Mouse (Mus musculus) adrenal gland, postnatal 25 days (tissue): ENCODE measurements at regions not wholly inside any gene's neighbourhood (a gene's known extent, or its start where the extent isn't known, plus 50 kb on each side); places are given as distances from the start of the nearest gene placed in this dataset.

Experiments
- DNase-seq: peaks from one replicate; pipeline ENCODE4 v3.0.0; 2021; ENCODE audit warnings: mixed read lengths

- no peak for DNase-seq
These were observed 158.6 kb downstream of the Chic2 start for GRCm38 (mm10) chr5:74885958-74886357.

DNA sequence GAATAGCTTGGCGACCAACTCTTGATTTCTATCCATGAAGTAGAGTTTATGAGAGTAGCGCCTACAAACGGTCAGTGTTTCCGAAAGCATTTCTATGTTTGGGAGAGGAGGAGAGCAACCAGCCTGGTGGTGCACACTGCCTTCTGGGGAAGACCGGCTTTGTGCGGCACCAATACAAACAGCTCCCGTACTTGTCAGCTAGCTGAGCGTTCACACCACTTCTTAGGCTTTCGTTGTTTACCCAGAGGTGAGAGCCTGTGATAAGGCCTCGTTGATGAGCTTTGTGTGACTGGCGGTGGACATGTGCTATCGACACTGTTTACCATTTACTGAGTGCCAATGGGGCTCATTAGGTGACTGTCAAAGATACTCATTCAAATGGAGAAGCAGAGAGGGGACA is 162.0 kb downstream of the Chic2 start:
- DNase-seq: no peak

- DNase-seq: no peak
These were observed 163.8 kb downstream of the Chic2 start for GRCm38 (mm10) chr5:74880669-74881226.

DNA sequence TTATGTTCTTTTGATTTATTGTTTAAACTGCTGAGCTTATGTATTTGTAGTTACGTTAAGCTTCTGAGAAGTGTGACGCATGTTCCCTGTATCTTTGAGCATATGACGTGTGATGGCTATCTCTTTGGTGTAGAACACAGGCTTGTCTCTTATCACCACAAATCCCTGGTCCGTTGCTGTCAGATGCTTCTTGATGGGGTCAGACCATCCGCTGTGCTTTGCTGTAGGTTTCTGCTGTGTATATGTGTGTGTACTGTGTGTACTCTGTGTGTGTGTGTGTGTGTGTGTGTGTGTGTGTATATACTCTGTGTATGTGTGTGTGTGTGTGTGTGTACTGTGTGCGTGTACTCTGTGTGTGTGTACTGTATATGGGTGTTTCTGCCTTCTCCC is 164.5 kb downstream of the Chic2 start:
- DNase-seq: no peak

DNA sequence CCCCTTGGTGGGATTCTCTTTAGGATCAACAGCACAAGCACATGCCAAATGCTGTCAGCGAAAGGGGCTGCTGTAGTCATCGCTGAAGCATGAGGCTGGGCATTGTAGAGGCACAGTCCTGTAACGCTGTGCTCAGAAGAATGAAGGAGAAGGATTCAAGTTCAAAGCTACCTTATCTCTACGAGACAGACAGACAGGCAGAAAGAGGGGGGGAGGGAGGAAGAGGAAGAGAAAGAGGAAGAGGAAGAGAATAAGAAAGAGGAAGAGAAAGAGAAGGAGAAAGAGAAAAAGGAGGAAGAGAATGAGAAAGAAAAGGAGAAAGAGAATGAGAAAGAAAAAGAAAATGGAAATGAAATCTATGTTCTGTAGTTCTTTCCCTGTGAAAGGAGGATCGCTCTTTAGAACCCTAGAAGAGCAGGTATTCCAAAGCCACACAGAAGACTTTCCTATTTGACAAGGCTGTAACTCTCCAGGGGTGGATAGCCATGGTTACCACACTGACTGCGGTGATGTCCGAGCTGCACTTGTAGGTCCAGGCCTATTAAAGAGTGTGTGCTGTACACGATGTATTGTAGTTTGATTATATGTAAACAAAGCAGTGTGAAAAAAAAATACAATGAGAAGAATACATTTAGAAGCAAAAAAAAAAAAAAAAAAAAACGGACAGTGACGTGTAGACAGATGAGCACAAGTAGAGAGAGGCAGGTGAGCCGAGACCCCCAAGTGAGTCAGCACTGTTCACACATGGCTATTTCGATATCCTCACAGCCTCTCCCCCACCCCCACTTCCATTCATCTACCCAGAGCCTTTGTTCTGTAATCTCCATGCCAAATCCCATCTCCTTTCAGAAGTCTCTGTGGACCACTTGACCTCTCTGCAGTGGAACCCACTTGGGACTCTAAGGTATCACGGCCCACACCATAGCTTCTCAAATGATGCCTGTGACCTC is 165.2 kb downstream of the Chic2 start:
- DNase-seq: no peak

- no peak for DNase-seq
These were observed 167.0 kb downstream of the Chic2 start for GRCm38 (mm10) chr5:74877595-74877994.

GRCm38 (mm10) chr5:74877185-74877584 is 167.4 kb downstream of the Chic2 start:
- no peak for DNase-seq

DNA sequence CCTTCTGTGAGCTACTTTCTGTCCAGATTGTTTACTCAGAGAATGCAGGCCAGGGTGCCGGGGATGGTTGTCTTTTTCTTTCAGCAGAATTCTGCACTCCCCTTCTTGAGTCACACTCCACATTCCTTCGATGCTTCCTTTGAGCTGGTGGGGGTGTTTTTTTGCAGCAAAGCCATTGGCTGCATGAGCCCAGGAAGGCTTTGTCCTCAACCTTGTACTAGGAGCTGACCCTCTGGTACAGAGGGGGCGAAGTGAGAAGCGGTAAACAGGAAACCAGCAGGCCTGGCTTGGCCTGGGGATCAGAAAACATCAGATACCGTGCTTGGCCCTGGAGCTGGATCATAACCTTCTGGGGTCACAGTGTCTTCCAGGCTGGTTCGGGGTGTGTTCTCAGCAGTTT is 169.9 kb downstream of the Chic2 start:
- no peak for DNase-seq

DNA sequence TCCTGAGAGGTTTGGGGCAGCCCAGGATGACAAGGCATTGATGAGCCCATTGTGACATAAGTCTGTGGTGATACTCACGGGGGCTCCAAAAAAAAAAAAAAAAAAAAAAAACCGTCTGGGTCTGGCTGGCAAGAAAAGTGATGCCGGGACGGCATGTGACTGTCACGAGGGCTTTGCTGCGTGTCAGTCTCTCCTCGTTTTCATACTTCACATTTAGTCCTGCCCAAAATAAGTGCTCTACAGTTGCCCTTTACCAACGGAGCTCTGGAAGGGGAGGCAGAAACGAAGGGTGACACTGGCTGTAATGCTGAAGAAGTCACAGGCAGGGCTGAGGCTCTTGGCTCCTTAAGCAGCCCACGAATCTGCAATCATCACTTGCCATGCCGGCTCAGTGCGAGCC is 167.9 kb upstream of the Lnx1 start:
- DNase-seq: no peak

DNA sequence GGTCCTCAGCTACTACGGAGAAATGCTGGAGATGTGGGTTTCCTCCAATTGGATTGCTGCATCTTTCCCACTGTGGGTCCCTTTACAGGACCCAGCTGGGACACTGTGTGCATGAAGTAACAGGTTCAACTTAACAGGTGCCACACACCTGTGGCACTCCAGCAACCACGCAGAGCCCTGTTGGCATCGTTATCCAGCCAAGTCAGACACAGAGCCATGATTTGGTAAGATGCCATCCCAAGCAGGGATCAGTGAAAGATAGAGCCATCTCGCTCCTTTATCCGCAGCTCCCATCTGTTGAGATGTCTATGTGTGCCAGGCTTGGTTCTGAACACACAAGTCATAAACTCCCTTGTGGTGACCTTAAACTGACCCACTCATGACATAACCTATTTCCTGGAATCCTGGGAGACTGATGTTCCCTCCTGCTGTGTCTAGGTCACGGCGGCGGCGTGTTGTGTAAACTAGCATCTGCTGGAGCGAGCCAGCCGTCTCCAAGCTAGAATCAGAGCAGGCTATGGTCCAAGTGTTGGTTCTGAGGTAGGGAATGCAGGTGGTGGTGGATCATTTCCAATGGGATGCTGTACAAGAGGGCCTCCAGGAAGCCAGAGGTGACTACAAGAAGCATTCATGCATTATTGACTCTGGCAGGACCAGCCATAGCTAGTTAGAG is 164.5 kb upstream of the Lnx1 start:
- DNase-seq: no peak

DNA sequence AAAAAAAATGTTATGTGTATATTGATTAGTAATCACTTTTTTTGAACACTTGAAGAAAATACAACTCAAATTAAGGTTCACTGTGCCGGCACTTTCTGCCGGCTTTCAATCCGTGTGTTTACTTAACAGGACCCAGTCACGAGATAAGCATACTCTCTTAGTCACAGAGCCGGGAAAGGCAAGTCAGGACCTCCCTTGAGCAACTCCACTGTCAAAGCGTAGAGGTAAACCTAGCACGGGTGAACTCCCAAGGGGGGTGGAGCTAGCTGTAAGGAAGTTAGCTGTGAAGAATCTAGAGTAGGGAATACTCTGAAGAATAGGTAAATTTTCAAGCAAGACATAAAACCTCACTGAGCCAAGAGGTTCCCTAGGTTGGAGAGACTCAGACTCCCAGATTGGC is 164.0 kb upstream of the Lnx1 start:
- DNase-seq: no peak

DNA sequence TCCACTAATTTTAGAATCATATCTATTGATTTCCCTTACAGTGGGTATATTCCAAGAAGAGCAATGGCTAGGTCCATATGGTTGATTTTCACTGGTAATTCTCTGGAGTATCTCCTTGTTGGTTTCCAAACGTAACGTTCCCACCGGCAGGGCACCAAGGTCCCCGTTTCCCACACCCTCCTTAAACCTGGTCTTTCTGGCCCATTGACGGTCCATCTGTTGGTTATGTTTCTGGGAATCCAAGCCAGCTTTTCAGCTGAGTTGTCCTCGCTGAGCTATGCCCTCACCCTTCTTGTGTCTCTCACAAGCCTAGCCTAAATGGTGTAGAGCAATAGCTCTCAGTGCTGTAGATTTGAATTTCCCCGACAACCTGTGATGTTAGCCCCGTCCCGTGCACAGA is 162.7 kb upstream of the Lnx1 start:
- no peak for DNase-seq

DNA sequence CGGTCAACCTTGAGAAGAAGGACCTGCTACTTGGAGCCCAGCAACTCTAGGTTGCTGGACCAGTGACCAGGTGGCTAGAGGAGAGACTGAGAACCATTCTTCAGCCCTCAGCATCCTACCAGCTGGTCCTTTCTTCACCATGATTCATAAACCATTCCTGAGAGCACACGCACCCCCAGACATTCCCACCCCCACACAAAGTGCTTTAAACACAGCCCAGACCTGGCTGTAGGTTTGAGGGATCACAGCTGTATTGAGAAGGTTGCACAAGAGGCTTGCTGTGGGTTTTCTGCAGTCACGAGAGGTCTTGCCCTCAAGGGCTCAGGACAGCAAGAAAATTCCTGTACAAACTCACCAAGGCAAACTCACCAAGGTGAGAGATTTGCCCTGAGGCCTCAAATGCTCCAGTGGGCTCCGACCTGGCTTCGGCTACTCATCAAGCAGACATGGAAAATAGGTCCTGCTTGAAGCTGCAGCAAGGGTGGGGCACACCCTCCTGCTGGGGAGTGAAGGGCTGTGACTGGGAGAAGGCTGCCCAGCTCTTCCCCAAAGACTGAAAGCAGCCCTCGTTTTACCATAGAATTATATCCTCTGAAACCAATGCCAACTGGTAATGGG is 161.9 kb upstream of the Lnx1 start:
- DNase-seq: no peak

- no peak for DNase-seq
These were observed 158.6 kb upstream of the Lnx1 start for GRCm38 (mm10) chr5:74861297-74861696.

- no peak for DNase-seq
These were observed 155.1 kb upstream of the Lnx1 start for GRCm38 (mm10) chr5:74857861-74858260.

DNA sequence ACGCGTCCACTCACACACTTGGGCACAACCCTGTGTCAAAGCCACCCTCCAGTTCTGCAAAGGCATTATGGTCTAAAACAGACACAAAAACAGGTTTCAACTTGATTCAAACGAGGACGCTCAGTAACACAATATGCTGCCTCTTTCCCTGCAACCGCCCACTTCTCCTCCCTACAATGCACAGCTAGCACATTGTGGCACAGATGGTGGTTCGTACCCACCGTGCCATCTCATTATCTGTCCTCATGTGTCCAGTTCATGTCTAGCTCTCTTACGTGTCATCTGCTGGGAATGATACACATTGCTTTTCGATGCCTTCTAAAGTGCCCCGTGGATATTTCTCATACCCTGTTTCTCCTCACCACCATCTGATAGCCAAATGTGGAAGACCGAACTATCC is 154.4 kb upstream of the Lnx1 start:
- DNase-seq: no peak

DNA sequence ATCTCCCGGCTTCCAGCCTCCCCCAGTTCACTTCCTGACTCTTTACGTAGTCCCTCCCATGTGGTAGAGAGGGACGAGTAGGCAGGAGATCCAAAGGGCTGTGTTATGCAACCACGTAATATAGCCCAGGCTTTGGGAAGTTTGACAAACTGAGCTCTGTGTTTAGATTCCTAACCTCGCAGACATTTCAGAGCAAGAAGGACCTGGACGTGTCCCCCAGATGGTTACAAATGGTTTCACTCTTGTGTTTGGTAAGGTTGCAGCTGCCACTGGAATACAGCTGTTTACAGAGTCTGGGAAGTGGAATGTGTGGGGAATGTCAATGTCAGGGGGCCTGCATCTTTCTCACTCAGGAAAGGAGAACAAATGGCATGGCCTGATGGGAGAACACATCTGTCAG is 145.1 kb upstream of the Lnx1 start:
- DNase-seq: no peak

DNA sequence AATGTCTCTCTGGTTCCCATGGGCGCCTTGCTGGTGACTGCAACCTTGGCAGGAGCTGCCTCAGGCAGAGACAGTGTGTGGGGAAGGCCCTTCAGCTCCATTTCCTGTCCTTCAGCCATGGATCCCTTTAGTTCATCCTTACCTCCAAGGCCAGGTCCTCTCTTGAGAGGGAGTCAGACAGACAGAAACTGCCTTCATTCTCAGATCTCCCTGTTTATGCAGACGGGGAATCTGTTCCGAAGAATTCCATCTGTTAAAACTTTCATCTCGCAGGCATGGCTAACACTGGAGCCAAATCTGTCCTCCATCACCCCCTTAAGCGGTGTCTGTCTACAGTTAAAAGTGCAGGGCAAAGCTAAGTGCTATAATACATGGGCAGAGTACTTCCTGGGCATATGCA is 144.0 kb upstream of the Lnx1 start:
- DNase-seq: no peak

DNA sequence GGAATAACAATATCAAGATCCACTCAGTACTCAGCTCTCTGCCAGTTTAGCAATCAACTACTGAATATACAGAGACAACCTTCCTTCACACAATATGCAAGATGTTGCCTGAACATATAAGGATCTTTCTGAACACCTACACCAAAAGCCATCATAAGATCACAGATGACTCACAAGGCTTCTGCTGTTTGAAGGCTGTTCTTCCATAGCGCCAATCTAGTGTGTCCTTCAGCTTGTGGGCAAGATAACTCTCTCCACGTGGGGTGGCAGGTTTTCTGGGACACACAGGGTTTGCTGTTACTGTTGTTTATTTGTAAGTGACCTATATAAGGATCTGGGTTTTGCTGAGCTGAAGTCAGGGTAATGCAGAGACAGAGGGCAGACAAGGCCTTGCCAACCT is 131.7 kb upstream of the Lnx1 start:
- DNase-seq: no peak

DNA sequence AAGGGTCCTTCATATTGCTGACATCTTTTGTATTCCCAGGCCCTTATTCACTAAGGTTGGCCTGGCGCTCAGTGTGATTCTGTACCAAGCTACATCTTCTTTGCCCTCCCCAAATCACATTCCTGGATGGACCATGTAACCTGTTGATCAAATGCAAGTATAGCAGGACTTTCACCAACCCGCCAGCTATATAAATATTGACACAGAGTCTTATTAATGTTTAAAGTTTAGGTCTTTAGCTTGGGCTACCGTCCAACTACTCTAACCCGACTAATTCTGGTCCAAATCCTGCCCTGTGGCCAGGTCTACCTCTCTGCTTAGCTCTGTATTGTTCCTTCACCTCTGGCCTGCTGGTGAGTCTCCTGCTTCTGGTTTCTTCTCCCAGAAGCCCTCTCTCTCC is 131.2 kb upstream of the Lnx1 start:
- no peak for DNase-seq

DNA sequence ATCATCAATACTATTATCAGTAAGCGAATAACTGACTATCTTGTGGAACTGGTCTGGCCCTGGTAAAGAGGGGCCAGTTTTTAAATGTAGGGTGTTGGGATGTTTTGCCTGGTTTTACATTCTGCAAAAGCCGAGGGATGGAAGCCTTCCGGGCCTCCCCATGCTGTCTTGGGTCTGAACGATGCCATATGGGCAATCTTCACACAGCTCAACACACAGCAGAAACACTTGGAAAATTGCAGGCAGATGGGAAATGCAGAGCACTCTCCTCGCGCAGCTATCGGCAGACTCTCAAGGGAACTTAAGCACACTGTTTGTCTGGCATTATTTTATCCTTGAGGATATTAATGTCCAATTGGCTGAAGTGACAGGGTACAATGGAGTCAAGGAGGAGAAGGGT is 129.3 kb upstream of the Lnx1 start:
- DNase-seq: no peak

GRCm38 (mm10) chr5:74830646-74831045 is 127.9 kb upstream of the Lnx1 start:
- peak; percentile 8 for DNase-seq

- no peak for DNase-seq
These were observed 126.3 kb upstream of the Lnx1 start for GRCm38 (mm10) chr5:74829003-74829402.
